Mouse (Mus musculus) megakaryocyte, adult 5-6 weeks (primary cell): ENCODE data around the gene 4933415F23Rik. TPM values are rescaled to one million over a fixed set of nuclear protein-coding genes. Genes with fewer than 3 reads are reported as not detected.
"Not testable (repeated sequence)": the region's sequence is repeated elsewhere in the genome, so short reads cannot be mapped to it uniquely, and the experiment has no call there.

Experiments used
- ATAC-seq: 2 replicates; pipeline ENCODE4 v1.8.0; 2016; ENCODE audit warnings: mild to moderate bottlenecking, inconsistent platforms; ENCODE audit not compliant: poor library complexity, severe bottlenecking
- total RNA-seq, 2 experiments: library from RNA; stranded (forward) in 1 of 2; stranded (reverse) in 1 of 2; fragments of 153-499, 151-499 nt in 1 of 2; fragments of 221-1000, 200-1000 nt in 1 of 2; gene quantifications; 2 replicates each; pipeline versions ENCODE4 v1.2.3 to v1.2.4; 2015 to 2017

The 4933415F23Rik gene
- total RNA-seq (2015) (not detected in 2 replicates), total RNA-seq (2017) (not detected in 2 replicates)

DNA sequence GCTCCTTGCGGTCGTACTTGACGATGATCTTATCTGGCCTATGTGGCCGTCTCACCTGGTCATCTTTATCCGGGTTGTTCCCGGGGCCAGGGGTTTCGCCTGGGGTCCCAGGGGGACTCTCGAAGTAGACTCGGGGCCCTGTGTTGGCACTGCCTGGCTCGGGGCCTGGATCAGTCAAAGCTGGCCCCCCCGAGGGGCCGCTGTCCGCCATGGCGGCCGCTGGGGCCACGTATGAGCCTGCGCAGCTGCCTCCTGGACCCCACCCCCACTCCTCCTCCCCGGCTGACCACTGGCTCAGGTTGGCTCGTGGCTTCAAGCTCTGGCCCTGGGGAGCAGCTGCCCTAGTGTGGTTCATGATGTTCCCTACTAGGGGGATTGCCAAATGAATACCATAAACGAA lies at the start of gene 4933415F23Rik:
Gene 4933415F23Rik, minus strand, starts transcription at position 233 of the 400 bp plus-strand sequence.
- ATAC-seq, result no peak

DNA sequence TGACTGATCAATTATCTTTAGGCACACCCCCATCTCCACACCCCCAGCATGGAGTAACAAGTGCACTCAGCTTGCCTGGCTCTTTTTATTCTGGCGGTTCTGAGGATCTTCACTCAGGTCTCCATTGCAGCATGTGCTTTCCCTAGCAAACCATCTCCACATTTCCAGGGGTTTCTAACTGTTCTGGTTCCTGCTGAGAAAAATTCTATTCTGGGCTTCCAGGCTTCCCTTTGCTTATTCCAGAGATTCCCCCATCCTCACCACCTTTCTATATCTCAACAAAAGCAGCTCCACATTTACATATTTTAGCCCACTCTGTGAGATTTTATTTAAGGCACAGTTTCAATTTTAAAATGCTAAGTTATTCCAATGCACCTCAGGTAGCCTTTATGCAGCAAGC lies 49.7 kb upstream of the 4933415F23Rik start:
- no peak for ATAC-seq

DNA sequence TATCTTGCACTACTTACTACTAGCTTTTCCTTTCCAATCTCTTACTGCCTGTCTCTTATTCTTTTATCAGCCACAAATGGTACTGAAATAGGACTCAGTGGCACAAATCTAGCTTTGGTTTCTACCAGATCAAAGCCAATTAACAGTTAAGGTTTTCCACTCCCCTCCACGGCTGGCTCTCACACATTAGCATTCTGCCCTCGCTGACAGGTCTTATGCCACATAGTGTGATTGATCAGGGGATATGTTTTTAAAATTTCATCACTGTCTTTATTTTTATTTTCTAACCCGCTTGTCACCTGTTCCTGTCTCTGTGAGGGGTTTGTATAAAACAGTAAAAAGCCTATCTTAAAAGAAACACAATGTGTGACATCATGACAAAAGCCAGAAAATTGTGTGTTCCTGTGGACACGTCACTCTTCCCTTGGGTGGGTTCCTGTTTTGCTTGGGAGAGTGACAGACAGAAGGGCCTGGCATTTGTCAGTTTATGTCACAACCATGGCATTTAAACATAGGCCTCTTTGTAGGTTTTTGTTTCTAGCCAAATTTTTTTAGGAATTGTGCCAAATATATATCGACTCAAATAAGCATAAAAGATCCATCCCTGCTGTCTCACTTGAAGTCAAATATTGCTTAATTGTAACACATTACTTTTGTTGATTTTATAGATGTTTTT lies 44.3 kb upstream of the 4933415F23Rik start:
- no peak for ATAC-seq

DNA sequence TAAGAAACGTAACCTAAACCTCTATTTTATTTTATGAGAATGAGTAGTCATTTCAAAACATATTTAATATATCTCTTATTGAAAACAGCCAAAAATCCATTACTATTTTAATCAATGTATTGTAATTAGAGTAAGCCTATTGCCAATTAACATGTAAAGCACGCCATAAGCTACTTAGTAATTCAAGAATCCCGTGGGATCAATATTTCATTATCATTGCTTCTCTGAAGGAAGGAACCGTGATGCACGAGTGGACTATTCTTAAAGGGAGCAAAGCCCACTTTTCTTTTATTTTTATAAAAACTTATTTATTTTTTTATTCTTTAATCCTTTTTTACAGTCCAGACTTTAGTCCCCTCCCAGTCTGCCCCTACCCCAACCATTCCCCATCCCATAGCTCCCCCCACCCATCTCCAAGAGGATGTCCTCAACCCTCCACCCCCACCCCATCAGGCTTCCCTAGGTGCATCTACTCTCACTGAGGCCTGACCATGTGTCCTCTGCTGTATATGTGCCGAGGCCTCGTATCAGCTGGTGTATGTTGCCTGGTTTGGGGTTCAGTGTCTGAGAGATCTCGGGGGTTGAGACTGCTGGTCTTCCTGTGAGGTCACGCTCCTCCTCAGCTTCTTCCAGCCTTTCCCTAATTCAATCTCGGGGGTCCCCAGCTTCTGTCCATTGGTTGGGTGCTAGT lies 39.2 kb upstream of the 4933415F23Rik start:
- ATAC-seq, result no peak

DNA sequence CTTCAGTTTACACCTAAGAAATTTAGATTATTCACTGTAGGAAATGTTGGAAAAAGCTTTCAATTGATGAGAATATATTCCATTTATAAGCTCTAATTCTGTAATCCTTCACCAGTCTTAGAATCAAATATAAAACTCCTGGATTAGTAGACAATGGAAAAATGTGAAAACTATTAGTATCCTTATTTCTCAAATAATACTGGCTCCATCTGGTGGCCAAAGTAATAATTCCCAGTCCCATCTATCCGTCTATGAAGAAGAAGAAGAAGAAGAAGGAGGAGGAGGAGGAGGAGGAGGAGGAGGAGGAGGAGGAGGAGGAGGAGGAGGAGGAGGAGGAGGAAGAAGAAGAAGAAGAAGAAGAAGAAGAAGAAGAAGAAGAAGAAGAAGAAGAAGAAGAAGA lies 38.5 kb upstream of the 4933415F23Rik start:
- ATAC-seq, result not testable (repeated sequence)

DNA sequence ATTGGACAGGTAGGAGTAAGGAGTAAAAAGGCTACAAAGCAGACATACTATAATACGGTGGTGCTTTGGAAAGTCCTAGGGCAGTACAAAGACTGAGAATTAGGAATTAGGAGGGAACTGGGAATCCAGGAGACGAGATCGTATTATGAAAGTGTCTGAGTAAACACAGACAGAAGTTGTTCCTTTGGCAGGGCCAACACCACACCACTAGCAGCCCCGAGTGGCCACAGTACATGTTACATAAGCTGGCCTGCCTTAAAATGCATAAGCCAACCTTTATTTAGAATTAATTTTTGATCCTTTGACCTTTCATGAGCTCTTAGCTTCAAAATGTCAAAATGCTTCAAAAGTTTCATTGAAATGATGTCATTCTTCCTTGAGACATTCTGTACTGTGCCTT lies 18.8 kb upstream of the 4933415F23Rik start:
- no peak for ATAC-seq

DNA sequence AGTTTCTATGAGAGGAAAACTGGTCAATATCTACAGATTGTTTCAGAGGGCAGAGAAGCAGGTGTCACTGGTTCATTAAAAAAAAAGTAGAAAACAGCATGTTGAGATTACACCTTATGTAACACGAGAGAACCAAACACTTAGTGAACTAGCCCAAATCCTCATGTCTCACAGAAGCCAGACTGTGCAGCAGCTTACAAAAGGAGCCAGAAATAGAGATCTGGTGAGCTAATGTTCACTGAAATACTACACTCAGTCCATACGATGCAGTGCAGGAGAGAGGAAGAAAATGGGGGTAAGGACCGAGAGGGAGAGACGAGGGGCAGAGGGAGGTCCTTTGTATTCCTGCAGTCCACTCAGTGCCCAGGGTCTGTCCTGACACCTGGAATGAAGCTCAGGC lies 17.4 kb upstream of the 4933415F23Rik start:
- no peak for ATAC-seq

DNA sequence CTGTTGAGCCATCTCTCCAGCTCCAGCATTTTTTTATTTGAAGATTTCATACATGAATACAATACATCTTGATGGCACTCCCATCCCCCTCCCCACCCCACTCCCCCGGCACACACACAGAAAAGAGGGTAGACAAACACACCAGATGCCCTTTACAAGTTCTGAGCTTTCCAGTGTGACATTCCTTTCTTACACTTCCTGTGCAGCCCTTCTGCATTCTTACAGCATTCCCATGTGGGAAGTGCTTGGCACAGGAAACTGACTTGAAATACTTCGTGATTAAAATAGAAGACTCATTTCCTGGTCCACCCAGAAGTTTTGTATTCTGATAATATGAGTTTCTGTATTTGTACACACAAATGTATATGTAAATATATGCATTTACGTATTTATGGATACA lies 15.4 kb upstream of the 4933415F23Rik start:
- ATAC-seq, result no peak

DNA sequence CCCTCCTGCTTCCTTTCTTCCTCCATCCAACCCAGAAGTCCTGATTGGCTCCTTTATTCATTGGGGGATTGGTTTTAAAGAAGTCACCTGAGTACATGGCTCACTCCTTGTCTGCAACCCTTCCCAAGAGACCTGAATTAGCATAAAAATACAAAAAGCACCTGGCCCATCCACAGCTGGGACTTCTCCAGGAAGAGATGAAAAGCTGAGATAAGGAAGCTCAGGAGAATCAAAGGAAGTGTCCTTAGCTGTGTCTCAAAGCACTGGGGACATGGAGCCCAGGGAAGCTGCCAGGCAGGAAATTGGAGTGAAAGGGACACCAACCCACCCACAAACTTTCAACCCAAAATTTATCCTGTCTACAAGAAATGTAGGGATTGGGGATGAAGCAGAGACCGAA lies 7.1 kb upstream of the 4933415F23Rik start:
- no peak for ATAC-seq

DNA sequence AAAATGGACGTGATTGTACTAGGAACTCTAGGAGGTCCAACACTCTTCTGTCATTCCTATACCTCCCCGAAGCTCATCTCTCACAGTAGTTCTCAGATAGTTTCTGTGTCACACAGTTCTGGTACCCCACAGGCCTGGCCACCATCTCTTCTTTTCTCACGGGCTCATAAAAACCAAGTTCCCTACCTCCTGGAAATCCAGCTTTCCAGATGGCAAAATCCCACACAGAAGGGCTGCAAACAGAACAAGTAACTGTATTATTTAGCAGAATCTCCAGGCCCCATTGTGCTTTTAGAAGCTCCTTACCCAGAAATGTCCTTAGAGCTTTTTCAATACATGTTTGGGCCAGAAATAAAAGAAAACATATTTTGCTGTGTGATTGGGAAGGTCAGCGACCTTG lies 828 bp upstream of the 4933415F23Rik start:
- ATAC-seq, result no peak

DNA sequence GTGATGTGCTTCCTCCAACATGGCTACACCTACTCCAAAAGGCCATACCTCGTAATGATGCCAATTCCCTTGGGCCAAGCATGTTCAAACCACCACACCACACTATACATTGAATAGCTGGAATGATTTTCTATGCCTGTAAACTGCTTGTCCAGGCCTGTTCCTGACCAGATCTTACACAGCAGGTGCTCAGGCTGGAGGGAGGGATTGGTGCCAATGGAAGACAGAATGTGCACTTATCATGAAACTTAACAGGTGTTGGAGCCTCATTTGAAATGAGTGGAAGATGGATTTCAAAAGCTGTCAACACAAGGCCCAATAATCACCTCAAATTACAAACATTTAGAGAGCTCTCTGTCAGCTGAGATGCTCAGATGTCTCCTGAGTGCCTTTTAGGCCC lies 2.3 kb downstream of the 4933415F23Rik start:
- ATAC-seq, result no peak

DNA sequence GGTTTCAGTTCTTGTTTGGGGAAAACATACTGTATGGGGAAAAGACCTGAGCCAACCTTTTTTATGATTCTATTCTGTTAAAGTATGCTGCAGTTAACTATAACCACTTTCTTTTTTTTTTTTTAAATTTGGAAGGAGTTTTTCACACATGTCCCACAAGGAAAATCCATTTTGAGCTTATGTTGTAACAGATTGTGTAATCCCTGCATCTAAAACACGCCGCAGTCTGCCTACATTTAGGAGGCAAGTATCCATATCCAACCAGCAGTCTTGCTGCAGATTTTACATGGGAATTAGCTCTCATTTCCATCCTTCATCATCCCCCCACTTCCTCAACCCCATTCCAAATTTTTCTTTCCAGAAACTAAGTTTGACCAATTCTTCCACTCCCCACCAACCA lies 3.6 kb downstream of the 4933415F23Rik start:
- ATAC-seq, result no peak

DNA sequence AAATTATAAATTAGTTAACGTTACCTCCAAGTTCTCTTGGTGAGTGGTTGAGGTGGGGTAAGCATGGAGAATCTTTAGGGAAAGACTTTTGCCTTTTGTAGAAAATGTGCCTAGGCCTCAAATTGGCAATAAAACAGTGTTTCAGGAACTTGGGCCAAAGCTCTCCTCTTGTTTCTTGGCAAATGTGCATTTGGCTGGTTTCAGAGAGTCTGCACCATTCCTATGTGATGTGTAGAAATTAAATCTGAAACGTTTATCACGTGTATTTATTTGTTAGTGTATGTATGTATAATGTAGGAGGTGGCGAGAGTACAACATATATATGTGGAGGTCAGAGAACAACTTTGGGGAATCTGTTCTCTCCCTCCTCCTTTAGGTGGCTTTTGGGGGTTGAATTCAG lies 4.1 kb downstream of the 4933415F23Rik start:
- no peak for ATAC-seq

DNA sequence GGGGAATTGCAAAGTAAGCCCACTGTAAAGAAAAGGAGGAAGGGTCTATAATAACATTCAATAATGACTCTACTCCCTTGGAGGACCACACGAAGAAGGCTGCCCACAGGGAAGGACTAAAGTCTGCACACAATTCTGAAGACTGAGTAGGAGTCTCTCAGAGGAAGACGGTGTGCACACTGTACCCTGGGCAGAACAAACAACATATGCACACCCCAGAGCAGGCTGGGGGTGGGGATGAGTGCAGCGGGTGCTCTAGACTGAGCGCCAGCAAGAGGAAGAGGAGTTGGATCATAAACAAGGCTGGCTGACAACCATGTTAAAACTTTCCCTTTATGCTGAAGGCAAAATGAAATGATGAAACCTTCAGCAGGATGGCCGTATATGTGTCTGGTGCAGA lies 34.3 kb downstream of the 4933415F23Rik start:
- ATAC-seq, result no peak

DNA sequence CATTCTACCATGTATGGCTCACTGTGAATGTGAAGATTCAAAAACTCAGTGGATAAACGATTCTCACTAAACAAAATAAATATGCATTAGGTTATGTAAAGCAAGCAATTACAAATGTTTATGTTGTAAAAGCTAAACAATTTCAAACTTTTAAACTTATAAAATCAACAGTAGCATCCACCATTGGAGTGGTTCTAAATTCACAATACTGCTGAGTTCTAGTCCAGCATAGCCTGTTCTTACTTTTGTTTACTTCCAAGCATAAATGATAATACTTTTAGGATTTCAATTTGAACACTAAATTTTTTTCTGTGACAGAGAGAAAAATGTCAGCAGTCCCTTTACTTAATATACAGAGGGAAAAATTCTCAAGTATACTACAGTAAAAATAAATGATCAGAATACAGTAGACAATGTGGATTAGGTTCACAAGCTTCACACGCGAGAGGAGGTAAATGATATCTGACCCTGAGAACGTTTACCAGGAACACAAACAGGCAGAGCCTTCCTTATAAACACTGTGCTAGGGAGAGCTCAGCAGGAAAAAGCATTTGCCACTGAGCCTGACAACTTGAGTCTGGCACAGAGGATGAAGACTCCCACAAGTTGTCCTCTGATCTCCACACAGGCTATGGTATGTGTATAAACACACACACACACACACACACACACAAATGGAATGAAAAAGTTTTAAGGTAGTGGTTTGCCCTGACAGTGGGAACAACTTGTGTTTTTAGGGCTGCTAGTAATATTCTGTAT lies 37.2 kb downstream of the 4933415F23Rik start:
- no peak for ATAC-seq

DNA sequence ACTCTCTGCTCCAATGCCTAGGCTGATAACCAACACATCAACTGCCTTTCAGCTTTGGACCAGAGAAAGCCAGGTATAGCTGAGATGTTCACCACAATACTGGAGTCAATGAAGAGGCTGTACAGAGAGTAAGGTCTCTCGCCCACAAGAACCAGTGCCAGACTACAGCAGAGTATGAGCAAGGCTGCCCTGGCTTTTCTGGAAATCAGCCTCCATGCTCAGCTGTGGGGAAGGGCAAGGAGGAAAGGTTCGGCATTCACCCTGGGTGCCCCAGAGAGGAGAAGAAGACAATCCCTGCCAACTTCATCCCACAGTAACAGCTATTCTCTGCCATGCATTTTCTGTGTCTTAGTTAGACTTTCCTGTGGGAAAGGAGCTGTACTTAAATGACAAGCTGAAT lies 38.1 kb downstream of the 4933415F23Rik start:
- no peak for ATAC-seq

DNA sequence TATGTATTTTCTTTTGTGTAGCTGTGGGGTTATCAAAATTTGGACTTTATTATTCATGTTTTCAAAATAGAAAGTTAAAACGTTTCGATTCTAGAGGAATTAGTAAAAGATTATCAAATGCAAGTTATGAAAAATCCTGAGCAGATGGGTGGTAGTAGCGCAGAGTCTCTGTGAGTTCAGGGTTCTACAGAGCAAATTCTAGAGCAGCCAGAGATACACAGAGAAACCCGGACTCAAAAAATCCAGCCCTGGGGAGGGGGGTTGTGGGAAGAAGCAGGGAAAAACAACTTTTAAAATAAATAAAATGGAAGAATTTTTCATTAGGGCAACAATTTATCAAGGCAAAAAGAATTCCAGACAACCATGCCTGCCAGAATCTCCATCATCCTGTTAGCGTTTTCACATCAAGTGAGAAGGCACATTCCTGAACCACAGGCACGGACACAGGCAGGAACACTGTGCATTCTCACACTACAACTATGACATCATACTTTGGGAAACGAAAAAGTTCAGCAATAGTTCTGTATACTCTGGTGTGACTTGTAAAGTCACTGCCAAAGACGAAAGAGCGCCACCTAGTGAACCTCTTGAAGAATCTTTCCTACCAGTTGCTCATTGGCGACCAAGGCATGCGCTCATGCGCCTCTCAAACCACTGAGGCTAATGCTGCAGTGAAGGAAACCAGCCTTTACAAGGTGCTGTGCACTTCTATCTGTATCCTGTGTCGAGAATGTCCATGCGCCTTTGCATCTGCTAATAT lies 40.3 kb downstream of the 4933415F23Rik start:
- ATAC-seq, result no peak

DNA sequence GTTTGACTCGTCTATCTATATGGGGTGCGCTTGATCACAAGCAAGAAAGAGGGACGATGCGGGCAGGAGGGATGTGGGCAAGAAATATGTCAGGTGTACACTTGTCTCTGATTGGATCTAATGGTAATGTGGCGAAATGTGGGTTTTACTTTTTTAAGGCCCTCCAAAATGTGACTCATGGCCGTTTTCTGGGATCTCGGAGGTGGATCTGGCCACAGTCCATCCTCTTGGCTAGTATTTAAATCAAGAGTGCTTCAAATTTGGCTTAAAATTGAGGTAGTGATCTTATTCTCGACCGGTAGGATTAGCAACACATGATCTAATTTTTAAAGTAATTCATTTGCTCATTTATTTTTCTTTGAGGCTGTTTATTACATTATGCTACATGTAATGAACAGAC lies 42.0 kb downstream of the 4933415F23Rik start:
- ATAC-seq, result no peak
